Mouse (Mus musculus) liver, adult (tissue): ENCODE results near the gene Cetn3.

Source experiments
- GATA4 ChIP-seq: IDR thresholded peaks from 2 replicates; pipeline ENCODE4 v1.6.1; 2014; ENCODE audit warnings: mild to moderate bottlenecking, low read length; ENCODE audit not compliant: insufficient replicate concordance

The Cetn3 gene

DNA sequence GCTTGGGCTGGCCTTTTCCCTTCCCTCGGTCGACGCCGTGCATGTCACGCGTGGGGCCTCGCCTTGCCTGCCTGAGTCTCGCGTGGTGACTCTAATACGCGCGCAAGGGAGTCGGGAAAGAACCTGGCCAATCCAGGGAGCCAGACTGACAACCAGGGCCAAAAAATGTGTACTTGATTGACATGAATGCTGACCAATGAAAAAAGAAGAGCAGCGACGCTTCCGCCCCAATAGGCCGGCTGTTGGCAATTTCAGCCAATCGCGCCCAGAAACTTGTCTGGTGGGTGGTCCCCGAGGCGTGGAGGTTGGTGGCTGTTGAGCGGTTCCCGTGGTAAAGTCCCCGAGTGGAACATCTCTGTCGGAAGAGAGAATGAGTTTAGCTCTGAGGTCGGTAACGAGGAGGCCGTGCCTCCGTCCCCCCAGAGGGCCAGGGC, at the start of gene Cetn3:
TSS of gene Cetn3 (plus strand) at position 107 of the 434 bp plus-strand sequence.
- TF ChIP-seq GATA4: no peak

DNA sequence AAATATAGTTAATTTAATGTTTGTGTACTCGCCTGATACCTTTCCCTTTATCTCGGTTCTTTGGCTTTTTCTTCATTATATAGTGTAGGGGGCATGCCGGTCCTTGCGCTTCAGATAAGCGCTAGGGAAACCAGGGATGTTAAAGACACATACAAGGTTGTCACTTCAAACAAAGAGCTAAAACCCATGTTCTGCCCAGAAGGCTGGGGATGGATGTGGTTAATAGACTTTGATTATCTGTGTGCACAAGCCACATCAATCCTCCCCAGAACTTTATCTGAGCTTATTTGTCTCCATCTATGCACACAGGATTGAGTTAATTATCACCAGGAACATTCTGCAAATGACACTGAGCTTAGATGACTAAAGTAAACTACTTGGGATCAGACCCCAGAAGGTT, 46.3 kb upstream of the Cetn3 start:
- TF ChIP-seq GATA4: no peak

DNA sequence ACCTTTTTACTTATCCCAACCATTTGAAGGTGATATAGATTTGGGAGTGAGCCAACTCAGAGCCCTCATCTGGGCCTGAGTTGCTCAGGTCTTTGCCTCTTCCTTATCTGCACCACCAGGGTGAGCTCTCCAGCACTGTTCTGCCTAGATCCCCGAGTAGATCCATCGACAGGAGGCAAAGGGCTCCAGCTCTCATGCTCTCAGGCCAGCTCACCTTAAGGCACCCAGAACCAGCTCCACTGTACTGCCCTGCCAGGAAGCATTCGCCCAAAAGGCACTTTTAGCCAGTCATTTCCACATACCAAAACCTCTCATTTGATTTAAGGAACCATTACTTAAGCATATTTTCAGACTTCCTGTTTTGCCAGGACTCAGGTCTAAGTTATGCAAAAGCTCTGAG, 42.0 kb upstream of the Cetn3 start:
- TF ChIP-seq GATA4: no peak

DNA sequence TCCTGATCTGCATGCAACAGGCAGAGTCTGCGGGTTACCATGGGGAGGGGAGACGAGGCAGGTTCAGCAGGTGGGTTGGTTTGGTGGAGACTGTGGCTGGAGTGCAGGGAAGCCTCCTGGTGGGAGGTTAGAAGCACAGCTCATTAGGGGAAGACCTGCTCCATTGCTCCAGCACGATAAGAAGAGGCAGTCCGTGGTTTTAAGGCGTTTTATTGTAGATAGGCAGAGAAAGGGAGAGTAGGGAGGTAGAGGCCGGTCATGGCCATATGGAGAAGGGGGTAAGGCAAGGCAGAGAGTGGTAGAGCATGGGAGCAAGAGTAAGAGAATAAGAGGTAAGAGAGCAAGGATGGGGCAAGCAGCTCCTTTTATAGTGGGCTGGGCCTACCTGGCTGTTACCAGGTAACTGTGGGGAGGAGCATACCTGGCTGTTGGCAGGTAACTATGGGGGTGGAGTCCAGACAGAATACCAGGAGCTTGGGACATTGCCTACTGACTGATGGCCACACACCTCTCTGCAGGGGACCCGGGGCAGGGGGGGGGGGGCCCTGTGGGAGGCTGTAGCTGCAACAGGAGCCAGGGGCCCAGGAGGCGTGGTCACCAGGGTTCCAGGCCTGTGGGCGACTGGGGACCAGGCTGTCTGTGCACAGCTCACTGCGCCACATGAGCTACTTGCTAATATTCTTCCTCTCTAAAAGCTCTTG, 39.3 kb upstream of the Cetn3 start:
- TF ChIP-seq GATA4: no peak

DNA sequence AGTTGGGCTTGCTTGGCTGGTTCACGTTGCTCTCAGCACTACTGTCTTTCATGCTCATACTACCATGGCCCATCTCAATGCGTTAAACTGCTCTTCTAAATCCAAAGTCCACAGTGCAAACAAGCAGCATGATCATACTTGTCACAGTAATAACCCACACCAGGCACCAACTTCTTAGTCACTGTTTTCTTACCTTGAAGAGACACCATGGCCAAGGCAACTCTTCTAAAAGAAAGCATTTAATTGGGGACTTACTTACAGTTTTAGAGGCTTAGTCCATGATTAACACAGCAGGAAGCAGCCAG, 38.8 kb upstream of the Cetn3 start:
- TF ChIP-seq GATA4: no peak

DNA sequence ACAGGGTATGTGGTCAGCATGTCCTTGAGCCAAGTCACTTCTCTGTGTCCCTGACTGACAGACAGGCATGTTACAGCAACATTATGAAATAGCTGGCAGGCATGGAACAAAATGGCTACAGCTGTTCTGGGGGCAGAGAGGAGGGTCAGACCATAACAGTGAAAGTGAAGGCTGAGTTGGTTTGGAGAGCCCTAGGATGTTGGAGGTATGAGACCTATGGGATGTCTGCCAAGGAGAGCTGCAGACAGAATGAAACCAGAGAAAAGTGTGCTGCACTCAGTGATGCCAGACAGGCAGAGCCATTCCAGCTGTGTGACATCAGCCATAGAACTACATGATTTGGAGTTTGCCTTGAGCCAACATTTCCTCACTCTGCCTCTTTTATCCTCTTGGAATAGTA, 28.0 kb upstream of the Cetn3 start:
- TF ChIP-seq GATA4: no peak

DNA sequence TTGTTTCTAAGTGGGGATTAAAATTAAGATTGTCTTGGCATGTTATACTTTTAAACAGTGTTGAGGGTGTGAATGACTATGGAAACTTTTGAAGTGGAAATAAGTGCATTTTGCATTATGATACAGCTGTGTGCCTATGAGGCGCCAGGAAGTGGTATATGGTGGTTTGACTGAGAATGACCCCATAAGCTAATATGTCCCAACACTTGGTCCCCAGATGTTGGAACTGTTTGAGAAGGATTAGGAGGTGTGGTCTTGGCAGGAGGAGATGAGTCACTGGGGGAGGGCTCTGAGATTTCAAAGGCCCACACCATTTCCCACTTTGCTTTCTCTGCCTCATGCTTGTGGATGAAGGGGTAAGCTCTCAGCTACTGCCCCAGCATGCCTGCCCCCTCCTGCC, 27.6 kb upstream of the Cetn3 start:
- no peak for TF ChIP-seq GATA4

DNA sequence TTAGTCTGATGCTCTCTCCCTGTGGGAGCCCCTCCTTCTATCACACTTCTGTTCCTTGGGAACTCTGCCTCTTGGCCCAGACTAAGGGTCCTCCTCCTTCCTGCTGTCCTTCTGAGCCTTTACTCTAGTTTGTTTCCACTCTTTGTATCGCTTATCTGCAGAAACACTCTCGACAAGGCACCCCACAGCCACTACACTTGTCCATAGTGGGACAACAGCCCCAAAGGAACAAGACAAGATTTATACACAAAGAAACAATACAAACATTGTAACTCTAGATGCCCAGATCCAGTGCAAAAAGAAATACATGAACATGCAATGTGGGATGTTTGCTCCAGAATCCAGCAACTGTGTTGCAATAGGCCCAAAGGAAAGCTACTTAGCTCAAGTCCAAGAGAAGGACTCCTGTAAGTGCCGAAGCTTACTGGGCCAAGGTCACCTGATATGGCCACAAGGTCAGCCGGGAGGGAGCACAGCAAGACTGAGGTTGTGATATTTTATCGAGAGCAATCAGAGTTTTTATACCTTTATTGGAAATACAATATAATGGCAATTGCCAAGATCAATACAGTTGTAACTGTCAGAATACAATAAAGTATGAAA, 25.7 kb upstream of the Cetn3 start:
- no peak for TF ChIP-seq GATA4

DNA sequence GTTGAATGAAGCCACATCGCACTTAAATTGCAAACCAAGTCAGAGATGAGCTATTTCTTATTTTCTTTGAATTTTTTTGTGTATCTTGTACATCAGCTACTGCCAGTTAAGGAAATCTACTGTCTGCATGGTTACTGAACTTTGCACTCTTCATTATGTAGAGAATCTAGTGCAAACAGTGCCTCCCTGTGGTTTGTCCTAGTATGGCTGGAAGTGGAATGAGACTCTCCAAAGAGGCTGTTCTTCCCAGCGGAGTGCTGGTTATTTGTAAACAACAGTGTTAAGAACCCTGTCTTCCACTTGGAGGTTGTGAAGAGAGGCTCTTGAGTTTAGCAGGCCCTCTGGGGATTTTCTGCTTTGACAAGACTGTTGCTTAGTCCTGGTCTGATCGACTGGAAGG, 22.5 kb upstream of the Cetn3 start:
- no peak for TF ChIP-seq GATA4

DNA sequence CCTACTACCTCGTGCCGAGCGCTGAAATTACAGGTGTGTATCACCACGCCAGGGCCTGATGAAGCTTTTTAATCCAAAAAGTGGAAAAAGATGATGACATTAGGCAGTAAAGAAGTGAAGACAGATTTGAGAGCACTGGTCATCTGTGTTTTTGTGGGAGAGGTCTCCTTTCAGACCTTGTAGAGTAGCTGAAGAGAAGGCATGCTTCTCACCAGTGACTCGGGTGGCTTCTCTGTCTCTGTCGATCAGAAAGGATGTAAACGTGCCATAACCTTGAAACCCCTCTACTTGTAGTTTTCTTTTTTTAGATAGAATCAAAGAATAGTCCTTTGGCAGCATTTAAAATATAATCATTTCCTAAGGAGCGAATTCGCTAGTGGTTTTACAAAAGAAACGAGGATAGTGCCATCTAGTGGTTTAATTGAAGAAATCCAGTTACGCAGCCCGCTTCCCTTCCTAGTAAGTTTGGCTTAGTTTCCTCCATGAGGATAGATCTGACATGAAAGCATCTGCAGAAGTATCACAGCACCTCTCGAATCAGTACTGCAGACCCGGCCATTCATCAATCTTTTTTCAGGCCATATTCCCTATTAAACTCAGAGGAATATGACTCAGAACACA, 21.2 kb upstream of the Cetn3 start:
- no peak for TF ChIP-seq GATA4

DNA sequence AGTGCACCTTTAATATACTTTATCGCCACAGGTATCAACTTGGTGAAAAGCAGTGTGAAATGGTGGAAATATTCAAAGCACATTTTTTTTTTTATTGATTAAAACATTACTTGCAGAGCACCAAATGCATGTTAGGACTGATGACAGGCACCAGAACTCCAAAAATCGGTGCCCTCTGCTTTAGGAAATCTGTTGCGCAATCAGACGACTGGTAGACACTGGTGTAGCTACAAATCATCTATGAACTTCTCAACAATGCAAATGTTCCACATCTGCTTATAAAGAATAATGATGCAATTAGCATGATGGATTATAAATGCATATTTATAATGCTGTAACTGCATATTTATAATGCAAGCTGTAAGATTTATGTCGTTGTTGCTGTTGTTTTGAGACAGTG, 18.7 kb upstream of the Cetn3 start:
- TF ChIP-seq GATA4: no peak

DNA sequence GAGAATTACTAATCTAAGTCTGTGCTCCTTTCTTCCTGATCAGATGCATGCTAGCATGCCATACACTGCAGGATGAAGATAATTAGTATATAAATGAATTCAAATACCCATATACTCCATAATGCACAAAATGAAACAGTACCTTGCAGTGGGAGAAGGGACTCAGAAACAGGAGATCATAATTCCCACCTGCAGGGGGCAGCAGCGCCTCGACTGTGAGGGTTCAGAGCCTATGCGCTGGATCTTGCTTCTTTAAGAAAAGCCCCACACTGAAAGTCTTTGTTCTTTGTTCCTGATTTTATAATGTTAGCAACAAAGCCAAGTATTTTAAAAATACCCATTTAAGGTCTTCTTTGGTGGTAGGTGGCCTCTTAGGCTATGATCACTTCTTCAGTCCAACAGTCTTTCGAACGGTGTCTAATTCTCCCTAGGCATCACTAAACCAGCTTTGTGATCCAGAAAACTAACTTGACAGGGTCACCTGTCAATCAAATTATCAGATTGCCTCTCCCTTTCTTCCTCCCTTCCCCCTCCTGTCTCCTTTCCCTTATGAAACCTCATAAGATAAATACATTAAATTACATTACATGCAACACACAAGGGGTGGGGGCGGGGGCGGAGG, 15.7 kb upstream of the Cetn3 start:
- no peak for TF ChIP-seq GATA4

DNA sequence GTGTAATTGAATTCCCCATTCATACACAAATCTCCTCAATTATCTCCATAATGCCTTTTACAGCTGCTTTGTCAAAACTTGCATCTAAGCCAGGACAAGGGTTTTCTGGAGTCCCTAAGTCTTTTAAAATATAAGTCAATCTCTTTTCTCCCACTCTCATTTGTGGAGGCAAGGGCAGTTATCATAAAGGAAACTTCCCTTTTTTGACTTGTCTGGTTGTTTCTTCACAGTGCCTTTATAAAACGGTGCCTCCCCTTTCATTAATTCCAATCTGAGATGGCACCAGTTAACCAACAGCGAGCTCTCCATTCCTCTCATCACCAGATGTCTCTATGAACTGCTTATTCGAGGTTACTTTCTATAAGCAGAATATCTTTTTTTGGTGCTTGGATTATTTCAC, 6.7 kb upstream of the Cetn3 start:
- TF ChIP-seq GATA4: no peak

DNA sequence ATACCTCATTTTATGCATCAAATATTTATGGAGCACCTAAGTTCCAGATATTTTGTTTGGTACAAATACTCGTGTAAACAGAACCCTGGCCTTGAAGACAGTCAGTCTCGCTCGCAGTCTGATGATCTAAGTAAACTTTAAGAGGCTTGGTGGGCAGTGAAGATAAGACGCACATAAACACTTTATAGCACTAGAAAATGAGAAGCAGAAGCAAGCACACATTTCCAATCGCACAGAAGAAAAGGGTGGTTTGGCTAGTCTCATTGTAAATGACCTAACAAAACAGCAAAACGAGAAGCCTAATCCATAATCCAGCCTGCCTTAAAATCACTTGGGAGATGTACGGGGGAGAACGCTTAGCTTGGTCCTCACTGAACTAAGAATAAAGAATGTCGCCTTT, 402 bp upstream of the Cetn3 start:
- TF ChIP-seq GATA4: no peak

DNA sequence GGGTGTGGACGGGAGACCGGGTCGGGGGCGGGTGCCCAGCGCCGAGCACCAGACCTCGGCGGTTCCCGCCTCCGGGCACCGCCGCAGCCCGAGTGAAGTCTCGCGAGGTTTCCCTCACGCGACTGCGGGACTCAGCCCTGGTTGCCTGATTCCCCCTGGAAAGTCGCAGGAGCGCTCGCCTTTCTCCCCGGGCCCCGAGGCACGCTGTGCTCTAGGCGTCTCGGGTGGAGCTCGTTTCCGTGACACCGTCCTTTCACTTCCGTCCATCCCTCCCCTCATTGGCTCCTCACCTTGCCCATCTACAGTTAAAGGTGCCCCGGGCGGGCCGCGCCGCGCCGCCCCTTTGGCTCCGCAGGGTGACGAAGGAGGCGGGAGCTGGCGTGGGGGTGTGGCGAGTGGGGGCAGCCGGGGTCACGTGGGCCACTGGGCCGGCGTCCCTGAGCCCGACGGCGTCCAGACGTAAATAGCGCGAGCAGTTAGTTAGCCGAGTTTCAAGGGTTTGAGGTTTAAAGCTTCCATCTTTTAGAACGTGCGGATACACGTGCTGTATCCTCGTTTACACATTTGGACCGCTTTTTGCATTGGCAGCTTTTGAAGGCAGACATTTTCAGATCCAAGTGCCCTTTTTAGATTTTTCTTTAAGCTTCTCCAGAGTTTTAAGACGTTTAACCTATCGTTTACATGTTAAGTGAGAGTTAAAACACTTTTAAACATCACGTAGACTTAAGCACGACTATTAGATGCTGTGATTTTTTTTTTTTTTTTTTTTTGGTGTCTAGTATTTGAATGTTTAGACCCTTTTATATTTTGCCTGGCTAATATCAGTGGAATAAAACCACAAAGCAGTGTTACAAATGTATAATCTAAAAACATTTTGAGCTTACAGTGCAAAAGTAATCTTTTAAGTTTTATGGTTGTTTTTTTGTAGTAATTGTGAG, 797 bp downstream of the Cetn3 start:
- TF ChIP-seq GATA4: no peak
